Mouse (Mus musculus) adrenal gland, adult 8-10 months (tissue): ENCODE measurements around the gene Akt2. TPM values are rescaled to one million over a fixed set of nuclear protein-coding genes. Genes with fewer than 3 reads are reported as not detected.

ENCODE experiments used
- DNase-seq: peaks from one replicate; pipeline ENCODE4 v3.0.0; 2022
- total RNA-seq, 4 experiments: library from RNA; stranded (reverse); gene quantifications; 2 replicates each; pipeline ENCODE4 v1.2.4; 2022

Gene Akt2
- total RNA-seq, 4 experiments from 2014 or later = 162 to 282 (median 233) TPM

DNA sequence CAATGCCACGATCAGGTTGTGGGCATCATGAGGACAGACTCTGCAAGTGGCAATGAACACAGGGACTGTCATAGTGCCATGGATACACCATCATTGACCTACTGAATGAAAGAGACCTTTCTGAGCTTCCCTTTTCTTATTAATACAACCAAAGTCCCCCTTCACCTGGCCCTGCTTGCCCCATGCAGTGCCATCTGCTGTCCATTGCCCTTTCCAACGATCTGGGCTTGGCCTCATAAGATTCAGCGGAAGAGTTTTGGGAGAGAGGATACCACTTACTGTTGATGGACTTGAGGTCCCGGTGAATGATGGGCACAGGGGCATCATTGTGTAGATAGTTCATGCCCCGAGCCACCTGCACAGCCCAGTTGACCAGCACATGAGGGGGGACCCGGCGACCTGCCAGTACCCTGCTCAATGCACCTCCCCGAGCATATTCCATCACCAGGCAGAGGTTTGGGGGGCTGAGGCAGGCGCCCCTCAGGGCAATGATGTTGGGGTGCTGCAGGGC is 81.8 kb downstream of the Akt2 start:
- DNase-seq = no peak

DNA sequence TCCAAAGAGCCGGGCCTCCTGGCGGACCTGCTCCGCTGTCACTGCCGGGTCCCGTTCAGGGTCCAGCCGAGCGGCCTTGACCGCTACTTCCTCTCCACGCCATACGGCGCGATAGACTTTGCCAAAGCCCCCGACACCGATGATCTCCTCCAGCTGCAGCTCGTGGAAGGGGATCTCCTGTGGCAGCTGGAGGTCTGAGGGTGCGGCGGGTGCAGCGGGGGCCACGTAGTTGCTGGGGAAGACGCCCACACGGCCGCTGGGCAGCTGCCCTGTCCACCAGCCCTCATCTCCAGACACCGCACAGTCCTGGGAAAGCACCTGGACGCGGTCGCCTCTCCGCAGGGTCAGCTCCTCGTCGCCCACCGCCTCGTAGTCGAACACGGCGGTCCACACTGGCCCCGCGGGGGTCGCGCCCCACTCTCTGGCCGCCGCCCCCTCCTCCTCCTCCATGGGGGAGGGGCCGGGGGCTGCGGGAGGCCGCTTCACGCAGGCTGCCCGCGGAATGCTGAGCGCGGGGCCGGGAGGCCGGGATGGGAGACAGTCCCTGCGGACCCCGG is 82.3 kb downstream of the Akt2 start:
- no peak for DNase-seq

DNA sequence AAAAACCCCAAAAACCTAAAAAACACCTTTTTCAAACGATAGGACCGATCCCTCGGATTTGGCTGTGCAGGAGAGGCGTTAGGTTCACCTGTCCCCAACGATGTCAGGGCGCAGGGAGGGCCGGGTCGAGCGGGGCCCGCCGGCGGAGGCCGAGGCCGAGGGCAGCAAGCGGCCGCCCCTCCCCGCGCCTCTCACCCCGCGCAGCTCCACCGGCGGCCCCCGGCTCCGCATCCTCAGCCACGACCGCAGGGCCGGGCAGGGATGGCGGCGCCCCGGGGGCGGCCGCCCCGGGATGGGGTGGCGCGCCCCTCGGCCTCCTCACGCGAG is 82.8 kb downstream of the Akt2 start:
- DNase-seq = no peak

DNA sequence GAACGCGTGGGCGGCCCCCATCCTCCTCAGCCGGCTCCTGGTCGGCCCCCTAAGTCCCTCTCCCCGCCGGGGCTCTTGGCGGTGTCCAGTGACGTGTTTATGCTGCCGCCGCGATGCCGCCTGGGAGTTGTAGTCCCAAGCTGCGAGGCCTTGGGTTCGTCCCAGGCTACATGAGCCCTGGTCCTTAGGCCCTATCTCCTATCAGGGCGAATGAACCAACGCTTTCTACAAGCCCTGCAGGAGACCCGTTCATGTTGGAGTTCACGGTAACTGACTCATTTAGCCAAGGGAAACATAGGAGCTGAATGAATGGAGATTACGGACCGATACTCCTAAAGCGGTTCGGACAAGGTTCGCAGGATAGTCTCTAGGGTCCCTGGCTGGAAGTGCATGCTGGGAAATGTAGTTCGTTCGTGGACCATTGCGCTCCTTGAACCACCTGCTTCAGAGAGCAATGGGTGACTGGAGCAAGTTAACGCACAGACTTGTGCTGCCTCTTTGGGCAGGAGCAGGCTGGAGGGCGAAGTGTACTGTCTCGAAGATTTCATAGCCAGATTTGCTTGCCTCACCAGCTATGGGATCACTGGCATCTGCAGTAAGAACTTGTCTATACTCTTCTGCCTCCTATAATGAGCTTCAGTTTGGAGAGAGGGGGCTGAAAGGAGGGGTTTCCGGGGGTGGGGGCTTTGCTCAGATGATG is 83.3 kb downstream of the Akt2 start, which contains the start of gene Map3k10:
Gene Map3k10, minus strand, starts transcription at position 77 of the 700 bp plus-strand sequence.
- peak; percentile 90 for DNase-seq

DNA sequence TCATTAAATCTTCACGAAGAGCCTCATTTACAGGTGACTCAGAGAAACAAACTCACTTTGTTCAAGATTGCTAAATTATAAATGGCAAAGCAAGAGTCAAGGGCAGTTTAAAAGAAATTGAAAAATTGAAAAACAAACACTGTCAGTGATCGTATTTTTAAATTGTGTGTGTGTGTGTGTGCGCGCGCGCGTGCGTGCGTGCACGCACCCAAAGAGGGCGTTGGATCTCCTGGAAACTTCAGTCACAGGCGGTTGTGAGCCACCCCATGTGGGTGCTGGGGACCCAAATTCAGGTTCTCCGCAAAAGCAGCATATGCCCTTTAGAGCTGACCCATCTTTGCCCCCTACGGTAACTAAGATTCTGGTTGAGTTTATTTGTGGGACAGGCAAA is 83.9 kb downstream of the Akt2 start:
- no peak for DNase-seq

DNA sequence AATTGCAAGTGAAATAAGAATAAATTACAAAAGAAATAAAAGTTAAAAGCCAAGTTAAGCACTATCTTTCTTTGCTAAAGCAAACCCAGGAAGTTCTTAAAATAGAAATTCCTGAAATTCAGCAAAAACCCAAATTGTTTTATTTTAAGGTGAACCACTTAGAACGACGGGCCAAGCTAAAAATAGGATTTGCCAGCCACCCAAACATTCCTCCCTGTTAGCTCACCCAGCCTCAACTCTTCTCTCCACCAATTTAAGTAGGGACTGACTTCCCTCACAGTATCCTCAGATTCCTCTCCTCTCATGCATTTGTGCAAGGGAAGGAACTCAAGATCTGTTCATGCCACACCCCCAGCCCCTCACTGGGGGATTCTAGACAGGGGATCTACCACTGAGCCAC is 91.9 kb downstream of the Akt2 start:
- DNase-seq = no peak

DNA sequence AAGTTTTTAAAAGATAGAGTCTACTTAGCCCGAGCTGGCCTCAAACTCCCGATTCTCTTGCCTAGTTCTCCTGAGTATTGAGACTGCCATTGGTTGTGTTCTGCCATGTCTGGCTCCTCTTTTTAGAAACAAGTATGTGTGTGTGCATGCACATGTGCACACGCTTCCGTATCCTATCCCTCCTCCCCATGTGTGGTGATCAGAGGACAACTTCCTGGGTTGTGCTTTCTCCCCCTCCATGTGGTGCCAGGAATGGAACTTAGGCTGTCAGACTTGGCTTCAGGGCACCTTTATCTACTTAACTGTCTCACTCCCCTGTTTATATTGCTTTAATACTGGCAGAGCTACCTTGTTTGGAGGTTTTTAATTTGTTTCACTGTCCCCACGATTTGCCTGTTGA is 93.9 kb downstream of the Akt2 start:
- no peak for DNase-seq

DNA sequence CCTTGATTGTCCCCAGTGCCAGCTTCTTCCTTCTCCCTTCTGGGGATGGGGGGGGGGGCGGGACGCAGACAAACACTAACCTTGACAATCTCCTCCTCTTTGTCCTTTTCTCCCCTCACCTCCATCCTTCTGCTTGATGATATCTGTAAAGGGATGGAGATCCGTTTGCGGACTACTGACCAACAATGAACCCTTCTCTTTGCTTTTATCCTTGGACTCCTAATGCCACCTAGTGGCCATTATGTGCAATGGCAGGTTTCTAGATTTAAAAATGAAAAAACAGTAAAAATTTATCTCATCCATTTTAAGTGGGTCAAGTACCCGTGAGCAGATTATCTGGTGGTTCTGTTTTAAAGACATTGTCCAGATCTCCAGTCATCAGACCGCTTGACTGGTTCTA is 94.3 kb downstream of the Akt2 start:
- DNase-seq = no peak

DNA sequence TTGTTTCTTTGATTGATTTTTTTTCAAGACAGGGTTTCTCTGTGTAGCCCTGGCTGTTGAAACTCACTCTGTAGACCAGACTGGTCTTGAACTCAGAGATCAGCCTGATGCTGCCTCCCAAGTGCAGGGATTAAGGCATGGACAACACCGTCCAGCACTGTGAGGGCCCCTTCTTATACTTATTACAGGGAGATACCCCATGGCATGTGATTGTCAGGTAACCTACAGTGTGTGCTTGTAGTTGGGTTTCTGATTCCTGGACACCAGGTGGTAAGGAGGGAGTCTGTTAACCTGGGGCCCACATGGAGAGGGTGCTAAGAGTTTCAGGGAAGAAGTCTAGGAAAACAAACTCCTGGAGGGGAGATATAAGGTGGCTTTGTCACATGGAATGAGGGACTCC is 95.7 kb downstream of the Akt2 start:
- no peak for DNase-seq

DNA sequence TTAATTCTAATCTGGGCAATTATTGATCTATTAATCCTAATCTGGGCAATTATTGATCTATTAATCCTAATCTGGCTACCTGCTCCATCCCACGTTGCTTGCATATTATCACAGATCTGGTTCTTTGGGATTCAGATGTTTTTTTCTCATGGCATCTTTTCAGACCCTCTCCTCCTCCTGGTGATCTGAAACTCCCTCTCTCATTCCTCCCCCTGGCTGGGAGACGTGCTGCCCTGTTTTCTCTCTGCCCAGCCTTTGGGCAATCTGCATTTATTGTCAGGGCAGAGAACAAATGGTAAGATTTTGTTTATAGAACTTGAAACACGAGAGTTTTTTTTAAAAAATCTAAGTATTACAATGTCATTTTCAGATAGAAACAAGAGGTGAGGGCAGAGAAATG is 96.5 kb downstream of the Akt2 start:
- DNase-seq = no peak

DNA sequence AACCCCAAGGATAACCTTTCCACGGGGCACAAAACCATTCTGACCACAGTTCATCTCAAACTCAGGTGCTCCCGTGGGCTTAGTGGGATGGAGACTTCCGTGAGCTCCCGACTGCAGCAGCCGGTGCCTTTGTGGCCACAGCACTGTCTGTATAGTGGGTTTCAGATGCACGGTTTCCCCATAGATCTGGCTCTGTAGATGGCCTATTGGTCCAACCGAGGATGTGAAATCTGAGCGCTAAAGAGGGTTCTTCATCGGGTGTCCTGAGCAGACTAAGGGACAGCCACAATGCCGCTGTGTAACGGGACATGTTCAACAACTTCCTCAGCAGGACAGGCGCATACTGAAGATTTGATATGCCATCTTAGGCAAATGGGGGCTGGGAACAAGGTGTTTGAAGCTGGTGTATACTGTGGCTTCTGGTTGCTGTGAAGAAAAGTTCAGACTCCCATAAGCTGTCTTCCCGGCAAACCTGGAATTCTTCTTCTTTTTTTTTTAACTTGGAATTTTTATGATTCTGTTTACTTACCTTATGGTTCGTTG is 97.0 kb downstream of the Akt2 start:
- no peak for DNase-seq

DNA sequence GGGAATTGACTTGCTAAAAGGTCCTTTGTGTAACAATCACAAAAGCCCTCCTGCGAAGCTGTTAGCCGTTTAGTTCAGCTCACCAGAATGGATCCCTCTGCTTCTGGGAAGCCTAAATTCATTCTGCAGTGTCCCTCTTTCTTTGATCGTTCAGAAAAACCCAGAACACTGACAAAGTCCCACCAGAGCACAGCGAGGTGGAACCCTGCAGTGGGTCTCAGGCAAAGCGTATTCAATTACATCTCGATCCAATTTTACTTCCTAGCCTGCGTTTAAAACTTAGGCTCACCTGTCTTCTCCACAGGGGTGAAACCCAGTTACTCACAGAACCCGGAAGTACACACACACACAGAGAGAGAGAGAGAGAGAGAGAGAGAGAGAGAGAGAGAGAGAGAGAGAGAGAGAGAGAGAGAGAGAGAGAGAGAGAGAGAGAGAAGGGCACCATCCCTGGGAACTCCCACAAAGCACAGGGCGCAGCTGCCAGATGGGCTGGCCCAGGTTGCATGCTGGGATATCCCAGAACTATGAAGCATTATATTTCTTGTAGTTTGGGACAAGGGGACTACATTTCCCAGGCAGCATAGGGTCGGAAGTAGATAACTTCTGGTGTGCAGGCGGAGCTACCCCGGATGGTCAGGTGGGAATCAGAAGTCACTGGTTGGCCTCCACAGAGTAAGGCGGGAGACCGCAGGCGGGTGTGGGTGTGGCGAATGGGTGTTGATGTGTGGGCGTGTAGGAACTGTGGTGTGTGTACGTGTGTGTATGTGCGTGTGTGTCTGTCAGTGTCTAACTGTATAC is 97.7 kb downstream of the Akt2 start, which contains the start of gene Zfp607b:
Gene Zfp607b, plus strand, starts transcription at position 526 of the 798 bp plus-strand sequence.
- DNase-seq = peak; percentile 96

Other genes starting within 250 kb of the Akt2 start
- 10 to 100 TPM; 19.4 to 41.1 (median 29.7) TPM for gene Shkbp1, start 235.5 kb upstream of the Akt2 start, total RNA-seq
- 1 to 10 TPM in 1 of 4 experiments, not detected in 3; 4.0 TPM for gene Gm20479, start 234.1 kb upstream of the Akt2 start, total RNA-seq
- 1 to 10 TPM; 3.0 to 8.0 (median 4.9) TPM for gene Sptbn4, start 143.9 kb upstream of the Akt2 start, total RNA-seq
- 10 to 100 TPM; 33.7 to 49.5 (median 44.8) TPM for gene Blvrb, start 143.6 kb upstream of the Akt2 start, total RNA-seq
- gene Sertad3, start 117.8 kb upstream of the Akt2 start, total RNA-seq = 10 to 100 TPM; 12.6 to 19.4 (median 14.8) TPM
- gene Sertad1, start 104.6 kb upstream of the Akt2 start, total RNA-seq = 10 to 100 TPM; 20.2 to 37.1 (median 23.9) TPM
- 1 to 10 TPM; 2.6 to 4.7 (median 3.3) TPM for gene Prx, start 92.2 kb upstream of the Akt2 start, total RNA-seq
- 1 to 10 TPM in 1 of 4 experiments, under 1 TPM in 3; 0.23 to 1.1 (median 0.61) TPM for gene Hipk4, start 68.3 kb upstream of the Akt2 start, total RNA-seq
- gene Pld3, start 38.3 kb upstream of the Akt2 start, total RNA-seq = 100 to 1,000 TPM; 135 to 205 (median 166) TPM
- 10 to 100 TPM; 21.6 to 23.8 (median 22.0) TPM for gene 2310022A10Rik, start 38.3 kb upstream of the Akt2 start, total RNA-seq
- not detected for gene Ttc9b, start 62.4 kb downstream of the Akt2 start, total RNA-seq
- gene Map3k10, start 83.0 kb downstream of the Akt2 start, total RNA-seq = 10 to 100 TPM; 28.7 to 36.3 (median 34.4) TPM
- gene Zfp607b, start 97.8 kb downstream of the Akt2 start, total RNA-seq = 1 to 10 TPM; 2.0 to 4.9 (median 2.9) TPM
- gene Zfp60, start 139.8 kb downstream of the Akt2 start, total RNA-seq = 10 to 100 TPM; 15.6 to 25.6 (median 19.2) TPM
- gene Zfp626, start 215.6 kb downstream of the Akt2 start, total RNA-seq = 10 to 100 TPM in 1 of 4 experiments, 1 to 10 TPM in 3; 7.4 to 11.0 (median 9.1) TPM
- 1 to 10 TPM; 3.5 to 5.8 (median 4.2) TPM for gene Zfp59, start 247.1 kb downstream of the Akt2 start, total RNA-seq